Mouse (Mus musculus): ENCODE measurements at regions not wholly inside any gene's neighbourhood (a gene's known extent, or its start where the extent isn't known, plus 50 kb on each side); places are given as distances from the start of the nearest gene placed in this dataset.

- DNase-seq (ENCODE audit: low spot score in 2 of 2) = peak in 1 of 2 experiments; percentile 33
Measured at GRCm38 (mm10) chr13:71507421-71507931, 456.0 kb downstream of the Irx1 start.

GRCm38 (mm10) chr13:71506777-71507176 lies 456.7 kb downstream of the Irx1 start:
- DNase-seq (ENCODE audit: low spot score in 2 of 2) = no peak

GRCm38 (mm10) chr13:71489773-71490172 lies 473.8 kb downstream of the Irx1 start:
- DNase-seq (ENCODE audit: low spot score in 2 of 2) = no peak

- no peak for DNase-seq (ENCODE audit: low spot score in 2 of 2)
Measured at GRCm38 (mm10) chr13:71481205-71481604, 482.3 kb downstream of the Irx1 start.

- DNase-seq (ENCODE audit: low spot score in 2 of 2) = no peak
Measured at GRCm38 (mm10) chr13:71461552-71461951, 502.0 kb downstream of the Irx1 start.

GRCm38 (mm10) chr13:71460607-71461006 lies 502.9 kb downstream of the Irx1 start:
- DNase-seq (ENCODE audit: low spot score in 2 of 2) = no peak

- DNase-seq (ENCODE audit: low spot score in 2 of 2) = no peak
Measured at GRCm38 (mm10) chr13:71460097-71460496, 503.4 kb downstream of the Irx1 start.

GRCm38 (mm10) chr13:71459022-71459536 lies 504.4 kb downstream of the Irx1 start:
- no peak for DNase-seq (ENCODE audit: low spot score in 2 of 2)

- peak; percentile 11 to 53 for DNase-seq (ENCODE audit: low spot score in 2 of 2)
Measured at GRCm38 (mm10) chr13:71458061-71458935, 505.2 kb downstream of the Irx1 start.

- DNase-seq (ENCODE audit: low spot score in 2 of 2) = no peak
Measured at GRCm38 (mm10) chr13:71457550-71457949, 506.0 kb downstream of the Irx1 start.

- no peak for DNase-seq (ENCODE audit: low spot score in 2 of 2)
Measured at GRCm38 (mm10) chr13:71452258-71452657, 511.3 kb downstream of the Irx1 start.

GRCm38 (mm10) chr13:71437601-71438099 lies 525.9 kb downstream of the Irx1 start:
- no peak for DNase-seq (ENCODE audit: low spot score in 2 of 2)

- DNase-seq (ENCODE audit: low spot score in 2 of 2) = peak; percentile 18 to 47
Measured at GRCm38 (mm10) chr13:71403654-71404560, 559.6 kb downstream of the Irx1 start.

GRCm38 (mm10) chr13:71393716-71394309 lies 552.2 kb upstream of the Adamts16 start:
- DNase-seq (ENCODE audit: low spot score in 2 of 2) = no peak

- DNase-seq (ENCODE audit: low spot score in 2 of 2) = no peak
Measured at GRCm38 (mm10) chr13:71378641-71379040, 537.0 kb upstream of the Adamts16 start.

GRCm38 (mm10) chr13:71375909-71376606 lies 534.4 kb upstream of the Adamts16 start:
- peak in 1 of 2 experiments; percentile 8 for DNase-seq (ENCODE audit: low spot score in 2 of 2)

- DNase-seq (ENCODE audit: low spot score in 2 of 2) = no peak
Measured at GRCm38 (mm10) chr13:71372701-71373685, 531.4 kb upstream of the Adamts16 start.

GRCm38 (mm10) chr13:71369832-71370231 lies 528.2 kb upstream of the Adamts16 start:
- DNase-seq (ENCODE audit: low spot score in 2 of 2) = no peak

- no peak for DNase-seq (ENCODE audit: low spot score in 2 of 2)
Measured at GRCm38 (mm10) chr13:71365261-71365660, 523.6 kb upstream of the Adamts16 start.

Data from left cerebral cortex, adult 8-10 months (tissue).